In genomic region chr6:35288114-35288761, GRCm38 (mm10) we compare ENCODE assay signal across 9 mouse cellular contexts. TPM values are rescaled to one million over a fixed set of nuclear protein-coding genes. Genes with fewer than 3 reads are reported as not detected.
DNase-seq lines count a peak whose midpoint lies in the region; ATAC-seq and TF ChIP-seq lines count a peak whose summit lies in the region.
"Had no signal": no experiment of that assay in that cellular context is flagged by ENCODE, and none has a peak within 500 bp of the region (broad histone marks: within the 10 kb centered on the region; RNA-seq: fewer than 3 reads in every experiment).

No protein-coding gene starts in this region.

- 30% methylated on average over 11 of the region's 11 CpGs for WGBS in hindbrain, postnatal 0 days
- 64% methylated on average over 11 of the region's 11 CpGs for WGBS in neural tube, embryonic 14.5 days

- ATAC-seq in hindbrain, postnatal 0 days: peak; percentile 83
- ATAC-seq in neural tube, embryonic 14.5 days (ENCODE audit: low read depth): peak; percentile 68

- intact Hi-C loops in left cerebral cortex, adult 2 months (cut with DNase I): no loop called here

- peak; percentile 35; the same call in 1 of the 2 replicates for TF ChIP-seq CTCF in hindbrain, postnatal 0 days (IDR thresholded peaks at IDR 0.05; ENCODE audit: low read depth)
- peak; percentile 11 for TF ChIP-seq CTCF in left cerebral cortex, adult 2 months (IDR thresholded peaks at IDR 0.05)

- H3K36me3 ChIP-seq in hindbrain, postnatal 0 days (ENCODE audit: insufficient read depth, low read length): no peaks in the 10 kb centered on the region
- H3K36me3 ChIP-seq in neural tube, embryonic 14.5 days (ENCODE audit: control insufficient read depth, insufficient read depth, low read length): no peaks in the 10 kb centered on the region

- no peak overlapping the region for H3K4me3 ChIP-seq in hindbrain, postnatal 0 days (ENCODE audit: low read length)
- H3K4me3 ChIP-seq in left cerebral cortex, adult 2 months: no peak overlapping the region
- no peak overlapping the region for H3K4me3 ChIP-seq in neural tube, embryonic 14.5 days (ENCODE audit: low read depth, low read length)

- H3K4me1 ChIP-seq in hindbrain, postnatal 0 days (ENCODE audit: insufficient read depth, low read length): peaks cover 8% of the 10 kb centered on the region
- no peaks in the 10 kb centered on the region for H3K4me1 ChIP-seq in neural tube, embryonic 14.5 days (ENCODE audit: control insufficient read depth, insufficient read depth, low read length)

- no peaks in the 10 kb centered on the region for H3K27me3 ChIP-seq in hindbrain, postnatal 0 days (ENCODE audit: insufficient read depth, low read length)
- H3K27me3 ChIP-seq in neural tube, embryonic 14.5 days (ENCODE audit: control insufficient read depth, insufficient read depth, low read length): no peaks in the 10 kb centered on the region

- H3K27ac ChIP-seq in hindbrain, postnatal 0 days: peak overlapping the region; percentile 67
- peak overlapping the region; percentile 34 for H3K27ac ChIP-seq in left cerebral cortex, adult 2 months
- H3K27ac ChIP-seq in neural tube, embryonic 14.5 days (ENCODE audit: low read depth, low read length): no peak overlapping the region

- H3K9ac ChIP-seq in hindbrain, postnatal 0 days (replicated peaks; ENCODE audit: low read length): no peak overlapping the region
- H3K9ac ChIP-seq in neural tube, embryonic 14.5 days (replicated peaks; ENCODE audit: low read depth, low read length): no peak overlapping the region

- DNase-seq in cerebellum, adult 18-20 months: peak; percentile 9 to 19
- no peak for DNase-seq in cerebellum, adult 9-10 months
- peak; percentile 36 for DNase-seq in adrenal gland, postnatal 25 days
- DNase-seq in gastrocnemius, postnatal 10 days: peak; percentile 28
- DNase-seq in hindbrain, postnatal 0 days (ENCODE audit: low spot score): peak; percentile 76
- peak in 1 of 2 experiments; percentile 33 for DNase-seq in left cerebral cortex, adult 2 months (ENCODE audit: extremely low spot score in 1 of 2, low spot score in 2 of 2)
- no peak for DNase-seq in c-Kit-positive CD71-positive TER-119-positive erythroid progenitor cells, embryonic 14.5 days (ENCODE audit: low spot score)

- H3K9me3 ChIP-seq in hindbrain, postnatal 0 days (ENCODE audit: low read length): no peaks in the 10 kb centered on the region
- no peaks in the 10 kb centered on the region for H3K9me3 ChIP-seq in neural tube, embryonic 14.5 days (ENCODE audit: control insufficient read depth, low read length)

- H3K4me2 ChIP-seq in hindbrain, postnatal 0 days (ENCODE audit: low read depth, low read length): peak overlapping the region; percentile 23; the same call in 1 of the 2 replicates
- no peak overlapping the region for H3K4me2 ChIP-seq in neural tube, embryonic 14.5 days (ENCODE audit: low read depth, low read length)

RNA-seq across cellular contexts. Expression of gene Slc13a4, which starts 19.7 kb away (rescaled TPM):
- 0.33 and 0.52 TPM in 2 replicates for total RNA-seq in adrenal gland, postnatal 25 days (2021)
- under 1 TPM; 0.28 to 0.47 TPM for total RNA-seq in gastrocnemius, postnatal 10 days (2021)
- total RNA-seq in hindbrain, postnatal 0 days (2014; rRNA removed): 13.7 and 22.2 TPM in 2 replicates
- 14.2 and 14.6 TPM in 2 replicates for polyA plus RNA-seq in hindbrain, postnatal 0 days (2015; fragmentation: Nextera tagmentation; extraction: Ambion mirVana)
- 10 to 100 TPM in 1 of 2 experiments, 1 to 10 TPM in 1; 9.2 to 14.8 TPM for total RNA-seq in left cerebral cortex, adult 2 months (2021)
- polyA plus RNA-seq in neural tube, embryonic 14.5 days (2014; fragmentation: Nextera tagmentation; extraction: Ambion mirVana): 0.15 and 3.1 TPM in 2 replicates
- polyA plus RNA-seq: small intestine, adult 2 months had no signal

RNA-seq across cellular contexts. Expression of gene Fam180a, which starts 37.7 kb away (rescaled TPM):
- 1.0 and 1.1 TPM in 2 replicates for total RNA-seq in adrenal gland, postnatal 25 days (2021)
- total RNA-seq in gastrocnemius, postnatal 10 days (2021): 1 to 10 TPM; 1.2 to 1.3 TPM
- 0.68 and 1.5 TPM in 2 replicates for total RNA-seq in hindbrain, postnatal 0 days (2014; rRNA removed)
- polyA plus RNA-seq in hindbrain, postnatal 0 days (2015; fragmentation: Nextera tagmentation; extraction: Ambion mirVana): 2.9 and 3.2 TPM in 2 replicates
- total RNA-seq in left cerebral cortex, adult 2 months (2021): 1 to 10 TPM; 3.5 to 4.4 TPM
- polyA plus RNA-seq in neural tube, embryonic 14.5 days (2014; fragmentation: Nextera tagmentation; extraction: Ambion mirVana): 0.93 TPM in 1 of 2 replicates, not detected in the other

Comparison
In these comparisons a context has a peak if more than half of its experiments do, and no peak if none do; other contexts are left out.
1. DNase-seq: peak in cerebellum, adult 18-20 months (2 of 2), adrenal gland, postnatal 25 days (single experiment), gastrocnemius, postnatal 10 days (single experiment) and hindbrain, postnatal 0 days (single experiment); none in cerebellum, adult 9-10 months (single experiment) and c-Kit-positive CD71-positive TER-119-positive erythroid progenitor cells, embryonic 14.5 days (single experiment).